Mouse (Mus musculus) liver (tissue): ENCODE measurements around the gene Cmya5.
"Not testable (repeated sequence)": the region's sequence is repeated elsewhere in the genome, so short reads cannot be mapped to it uniquely, and the experiment has no call there.

Source experiments
- DNase-seq: peaks from one replicate; pipeline ENCODE4 v3.0.0-alpha.2; 2020; ENCODE audit warnings: mixed read lengths

The Cmya5 gene

DNA sequence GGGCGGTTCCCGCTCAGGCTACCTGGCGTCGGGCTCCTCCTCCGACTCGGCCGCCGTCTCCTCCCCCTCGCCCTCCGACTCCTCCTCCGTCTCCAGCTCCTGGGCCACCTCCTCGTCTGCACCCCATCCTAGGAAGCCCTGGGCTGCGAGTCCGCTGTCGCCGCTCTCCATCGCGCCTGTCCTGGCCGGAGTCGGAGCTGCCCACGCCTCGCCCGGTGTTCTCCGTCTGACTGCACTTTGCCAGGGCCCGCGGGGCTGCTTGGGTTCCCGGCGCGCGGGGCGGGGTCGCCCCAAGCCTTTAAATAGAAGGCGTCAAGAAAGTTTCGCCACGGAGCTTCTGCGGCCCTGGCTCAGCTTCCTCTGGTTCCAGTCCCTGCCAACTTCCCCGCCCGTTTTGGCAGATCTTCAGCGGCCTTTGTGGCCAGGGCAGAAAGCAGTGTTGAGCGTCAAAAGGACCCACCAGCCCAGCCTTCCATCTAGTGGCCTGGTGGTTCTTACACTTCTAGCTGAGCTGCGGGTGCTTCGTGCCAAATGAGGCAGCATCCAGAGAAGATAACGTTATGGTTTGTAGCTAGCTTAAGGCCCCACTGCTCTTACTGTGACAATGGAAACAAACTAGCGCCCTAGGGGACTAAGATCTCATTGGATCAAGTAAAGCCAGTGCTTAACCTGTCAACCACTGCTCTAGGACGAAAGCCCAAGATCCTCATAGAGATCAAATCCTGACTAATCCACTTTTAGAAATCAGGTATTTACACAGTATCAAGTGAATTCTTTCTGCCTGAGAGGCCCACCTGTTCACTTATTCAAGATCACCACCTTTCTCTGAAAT lies at the start of gene Cmya5:
Cmya5 (minus strand) TSS at position 389 of the 832 bp plus-strand sequence.
- peak; percentile 51 for DNase-seq

- no peak for DNase-seq
These were observed 48.1 kb upstream of the Cmya5 start for GRCm38 (mm10) chr13:93192646-93193026.

DNA sequence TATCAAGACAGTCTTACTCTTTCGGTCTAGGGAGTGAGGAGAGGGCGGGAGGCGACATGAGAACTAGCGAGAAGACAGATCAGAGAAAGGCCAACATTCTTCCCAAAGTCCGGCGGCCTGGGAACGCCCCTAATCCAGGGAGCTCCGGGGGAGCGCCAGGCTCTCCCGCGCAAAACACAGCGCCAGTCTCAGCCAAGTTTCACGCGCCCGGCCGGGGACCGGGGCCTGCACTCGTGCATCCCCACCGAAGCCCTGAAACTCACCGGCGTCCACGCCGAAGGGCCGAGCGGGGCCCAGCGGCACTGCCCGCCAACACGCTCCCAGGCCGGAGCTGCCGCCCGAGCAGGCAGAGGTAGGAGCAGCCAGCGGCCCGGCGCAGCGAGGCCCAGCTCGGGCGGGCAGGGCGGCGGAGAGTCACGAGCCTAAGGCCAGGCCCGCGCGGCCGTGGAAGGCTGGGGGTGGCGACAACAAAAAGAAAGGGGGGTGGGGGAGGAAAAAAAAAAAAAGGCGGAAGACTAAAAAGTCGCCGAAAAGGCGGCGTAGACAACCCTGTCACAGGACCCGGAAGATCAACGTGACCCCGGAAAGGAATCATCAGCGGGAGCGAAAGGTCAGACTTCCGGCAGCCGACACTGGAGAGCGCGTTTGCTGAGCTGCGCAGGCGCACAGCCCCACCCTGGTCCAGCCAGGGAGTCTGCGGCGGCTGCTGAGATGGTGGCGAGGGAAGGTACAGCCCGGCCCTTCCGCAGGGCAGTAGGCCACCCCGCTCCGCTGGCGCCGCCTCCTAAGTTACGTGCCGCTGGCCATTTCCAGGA lies 47.5 kb upstream of the Cmya5 start, which contains the start of gene Tent2:
Tent2 (minus strand) TSS at position 555 of the 815 bp plus-strand sequence.
- peak; percentile 96 for DNase-seq

- DNase-seq = no peak
These were observed 44.9 kb upstream of the Cmya5 start for GRCm38 (mm10) chr13:93189416-93189815.

GRCm38 (mm10) chr13:93188738-93189137 lies 44.2 kb upstream of the Cmya5 start:
- no peak for DNase-seq

DNA sequence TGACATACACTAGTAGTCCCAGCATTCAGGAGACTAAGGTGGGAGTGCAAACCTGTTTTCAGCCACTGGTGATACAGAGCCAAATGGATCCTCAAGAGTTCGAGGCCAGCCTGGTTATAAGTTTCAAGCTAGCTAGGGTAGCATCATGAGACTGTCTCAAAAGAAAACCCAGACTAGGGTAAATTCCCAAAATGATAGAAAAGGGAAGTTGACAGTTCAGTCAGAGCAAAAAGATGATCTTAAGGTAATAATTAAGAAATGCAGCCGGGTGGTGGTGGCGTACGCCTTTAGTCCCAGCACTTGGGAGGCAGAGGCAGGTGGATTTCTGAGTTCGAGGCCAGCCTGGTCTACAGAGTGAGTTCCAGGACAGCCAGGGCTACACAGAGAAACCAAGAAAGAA lies 43.3 kb upstream of the Cmya5 start:
- DNase-seq = not testable (repeated sequence)

GRCm38 (mm10) chr13:93180351-93180750 lies 35.8 kb upstream of the Cmya5 start:
- DNase-seq = no peak

- no peak for DNase-seq
These were observed 35.0 kb upstream of the Cmya5 start for GRCm38 (mm10) chr13:93179522-93179921.

- no peak for DNase-seq
These were observed 33.0 kb upstream of the Cmya5 start for GRCm38 (mm10) chr13:93177571-93177970.

DNA sequence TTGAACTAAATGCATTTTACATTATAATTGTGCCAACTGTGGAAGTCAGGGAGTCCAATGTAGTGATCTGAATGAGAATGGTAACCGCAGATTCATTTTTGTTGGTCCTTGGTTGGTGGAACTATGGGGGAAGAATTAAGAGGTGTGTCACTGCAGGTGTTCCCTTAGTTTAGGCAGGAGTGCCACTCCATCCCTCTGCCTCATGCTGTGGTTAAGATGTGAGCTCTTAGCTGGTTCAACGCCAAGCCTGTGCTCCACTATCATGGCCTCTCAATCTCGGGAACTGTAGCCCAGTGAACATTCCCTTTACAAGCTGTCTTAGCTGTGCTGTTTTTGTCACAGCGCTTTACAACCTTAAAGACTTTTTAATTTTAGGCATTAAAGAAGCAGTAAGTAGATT lies 18.8 kb upstream of the Cmya5 start:
- DNase-seq = no peak

GRCm38 (mm10) chr13:93162456-93162855 lies 17.9 kb upstream of the Cmya5 start:
- no peak for DNase-seq

- no peak for DNase-seq
These were observed 13.7 kb upstream of the Cmya5 start for GRCm38 (mm10) chr13:93158261-93158660.

- no peak for DNase-seq
These were observed 8.8 kb upstream of the Cmya5 start for GRCm38 (mm10) chr13:93153280-93153679.

DNA sequence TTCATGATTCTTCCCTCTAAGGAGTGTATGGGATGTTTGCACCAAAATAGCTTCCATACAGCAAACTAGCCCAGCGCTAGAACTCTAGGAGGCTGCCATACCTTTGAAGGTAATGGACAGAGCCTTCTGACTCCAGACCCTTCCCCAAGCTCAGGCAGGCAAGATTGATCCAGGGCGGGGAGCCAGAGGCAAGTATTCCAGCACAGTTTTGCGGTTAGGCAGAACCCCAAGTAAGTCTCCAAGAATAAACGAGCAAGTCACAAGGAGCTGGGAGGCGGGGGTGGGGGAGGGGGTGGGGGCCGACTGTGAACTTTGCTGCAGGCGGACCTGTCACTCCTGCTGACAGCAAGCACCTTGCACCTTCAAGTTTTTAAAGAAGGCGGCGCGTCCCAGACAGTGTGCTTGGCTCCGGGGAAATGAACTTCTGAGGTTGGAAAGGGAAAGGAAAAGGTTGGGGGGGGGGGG lies 673 bp downstream of the Cmya5 start:
- no peak for DNase-seq

- DNase-seq = no peak
These were observed 3.3 kb downstream of the Cmya5 start for GRCm38 (mm10) chr13:93141184-93141583.

- no peak for DNase-seq
These were observed 6.5 kb downstream of the Cmya5 start for GRCm38 (mm10) chr13:93138059-93138458.

- no peak for DNase-seq
These were observed 7.4 kb downstream of the Cmya5 start for GRCm38 (mm10) chr13:93137098-93137497.

DNA sequence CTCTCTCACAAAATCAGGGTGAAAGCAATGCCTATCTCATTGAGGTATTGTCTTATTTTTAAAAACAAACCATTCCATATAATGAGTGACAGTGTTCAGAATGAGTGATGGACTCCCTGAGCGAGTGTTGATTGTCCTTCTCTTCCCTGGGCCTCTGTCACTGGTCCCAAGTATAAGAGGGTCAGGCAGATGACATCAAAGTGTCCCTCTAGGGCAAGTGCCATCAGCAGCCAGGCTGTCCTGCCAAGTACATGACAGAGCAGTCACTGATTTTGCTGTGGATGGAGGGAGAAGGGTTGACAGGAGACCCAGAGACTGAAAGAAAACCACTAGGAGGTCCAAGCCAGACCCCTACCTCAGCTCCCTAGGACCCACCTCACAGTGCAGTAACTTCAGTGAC lies 8.3 kb downstream of the Cmya5 start:
- DNase-seq = no peak

GRCm38 (mm10) chr13:93135501-93135900 lies 9.0 kb downstream of the Cmya5 start:
- DNase-seq = no peak

DNA sequence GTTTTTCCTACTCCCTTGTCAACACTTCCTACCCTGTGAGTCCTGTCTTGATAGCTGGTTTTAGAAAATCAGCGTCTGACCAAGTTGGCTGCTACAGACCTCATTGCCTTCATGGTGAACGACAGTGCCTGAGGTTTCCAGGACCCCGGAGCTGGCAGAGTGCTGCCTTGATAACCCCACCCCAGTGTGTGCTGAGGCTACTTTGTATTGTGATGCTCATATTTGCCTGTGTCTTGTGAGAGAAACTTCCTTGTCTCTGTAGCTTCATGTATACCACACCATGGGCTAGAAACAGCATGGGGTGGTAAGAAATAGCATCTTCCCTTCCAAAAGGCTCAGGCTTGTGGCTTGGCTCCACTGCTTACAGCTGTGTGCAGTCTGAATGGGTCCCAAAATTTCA lies 13.8 kb downstream of the Cmya5 start:
- no peak for DNase-seq

DNA sequence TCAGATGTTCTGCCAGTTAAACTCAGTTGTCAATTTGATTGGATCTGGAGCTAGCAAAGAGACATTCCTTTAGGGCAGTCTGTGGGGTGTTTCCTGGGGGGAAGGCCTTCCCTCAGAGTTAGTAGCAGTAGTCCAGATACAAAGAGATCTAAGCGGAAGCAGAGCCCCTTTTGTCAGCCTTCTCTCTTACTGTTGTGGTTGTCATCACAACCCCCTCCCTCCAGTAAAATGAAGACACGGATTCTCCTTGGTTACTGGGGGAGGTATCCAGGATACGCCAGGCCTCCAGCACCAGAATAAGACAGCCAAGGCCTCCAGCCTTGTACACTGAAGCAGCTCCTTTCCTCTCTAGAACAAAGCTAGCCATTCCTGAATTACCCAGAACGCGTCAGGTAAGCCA lies 15.6 kb downstream of the Cmya5 start:
- DNase-seq = no peak

DNA sequence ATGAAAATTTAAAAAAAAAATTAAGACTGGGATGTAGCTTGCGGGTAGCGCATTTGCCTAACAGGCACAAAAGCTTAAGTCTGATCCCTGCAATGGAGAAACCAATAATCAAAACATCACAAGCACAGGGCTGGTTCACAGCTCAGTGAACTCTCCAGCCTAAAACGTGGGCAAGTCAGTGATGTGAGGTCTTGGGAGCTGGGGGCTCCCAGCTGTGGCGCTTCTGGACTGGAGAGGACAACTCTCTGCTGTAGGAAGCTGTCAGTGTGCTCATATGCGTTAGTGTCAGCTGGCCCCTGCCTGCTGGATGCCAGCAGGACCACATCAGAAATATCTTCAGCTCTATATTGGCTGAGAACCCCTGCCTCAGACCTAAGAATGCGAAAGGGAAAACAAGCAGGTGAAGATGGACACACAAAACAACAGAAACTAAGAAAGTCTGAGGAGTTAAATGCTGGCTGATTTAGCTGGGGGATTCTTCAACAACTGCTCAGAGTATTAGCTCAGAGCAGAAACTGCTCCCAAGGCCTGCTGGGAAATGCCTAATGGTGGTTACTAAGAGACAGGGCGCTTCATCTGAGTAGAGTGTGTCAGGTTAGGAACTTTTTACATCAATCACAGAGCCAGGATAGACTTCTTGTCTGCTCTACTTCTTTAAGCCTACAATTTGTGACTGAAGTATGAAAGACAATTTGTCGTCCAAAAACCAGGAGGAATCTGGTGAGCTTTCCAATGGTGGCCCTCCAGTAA lies 16.2 kb downstream of the Cmya5 start:
- no peak for DNase-seq

GRCm38 (mm10) chr13:93122321-93122720 lies 22.2 kb downstream of the Cmya5 start:
- no peak for DNase-seq
